In the genomic region with DNA sequence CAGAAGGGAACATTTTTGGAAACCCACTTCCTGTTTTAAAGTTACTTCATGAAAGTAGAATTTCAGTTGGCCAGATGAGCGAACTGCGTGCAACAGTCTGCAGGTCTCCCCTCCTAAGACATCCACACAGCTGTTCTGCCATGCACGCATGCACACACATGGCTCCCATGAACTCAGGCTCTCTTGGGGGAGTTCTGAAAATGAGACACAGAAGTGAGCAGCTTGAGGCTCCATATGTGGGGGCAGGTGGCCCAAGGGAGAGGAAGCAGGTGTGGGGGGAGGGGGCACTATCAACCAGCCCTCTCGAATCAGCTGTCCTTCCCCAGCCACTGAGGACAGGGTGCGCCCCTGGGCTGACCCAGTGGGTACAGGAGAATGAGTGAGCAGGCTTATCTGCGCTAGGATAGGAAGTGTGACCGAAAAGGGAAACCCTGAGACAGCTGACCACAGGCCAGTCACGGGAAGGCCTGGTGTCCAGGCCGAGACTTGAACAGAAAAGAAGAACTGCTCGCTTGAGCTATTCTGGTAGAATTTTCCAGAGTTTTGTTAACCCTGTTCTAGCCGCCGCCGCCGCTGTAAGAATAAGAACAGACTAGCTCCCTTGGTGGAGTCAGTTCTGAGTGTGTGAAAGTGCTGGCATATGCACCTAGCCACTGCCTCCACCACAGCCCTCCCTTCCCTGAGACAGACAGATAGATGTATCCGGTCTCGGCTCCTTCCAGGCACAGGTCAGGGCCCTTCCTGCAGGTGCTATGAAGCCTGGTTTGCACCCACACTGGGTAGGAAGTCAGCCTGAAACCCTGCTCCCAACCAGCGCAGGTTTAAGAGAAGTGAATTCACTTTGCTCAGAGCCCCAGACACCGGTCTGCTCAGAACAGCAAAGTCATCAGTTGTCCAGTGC, we compare ENCODE assay signal across 8 mouse cellular contexts. TPM values are rescaled to one million over a fixed set of nuclear protein-coding genes. Genes with fewer than 3 reads are reported as not detected.
DNase-seq lines count a peak whose midpoint lies in the region; ATAC-seq and TF ChIP-seq lines count a peak whose summit lies in the region.

No protein-coding gene starts in this region.

- H3K9me3 ChIP-seq in liver, embryonic 11.5 days (ENCODE audit: control insufficient read depth, low read length), result no peaks in the 10 kb centered on the region
- H3K9me3 ChIP-seq in kidney, embryonic 14.5 days (ENCODE audit: control insufficient read depth, low read length), result no peaks in the 10 kb centered on the region

- H3K27me3 ChIP-seq in testis, adult 2 months (ENCODE audit: control insufficient read depth, insufficient read depth, low read length), result no peaks in the 10 kb centered on the region
- no peaks in the 10 kb centered on the region for H3K27me3 ChIP-seq in heart, adult 2 months (ENCODE audit: control insufficient read depth, insufficient read depth, low read length)
- H3K27me3 ChIP-seq in liver, embryonic 11.5 days (replicated peaks; ENCODE audit: control insufficient read depth, insufficient read depth, low read length), result no peaks in the 10 kb centered on the region
- H3K27me3 ChIP-seq in small intestine, adult 2 months (ENCODE audit: control insufficient read depth, insufficient read depth, low read length), result no peaks in the 10 kb centered on the region
- H3K27me3 ChIP-seq in kidney, embryonic 14.5 days (ENCODE audit: control insufficient read depth, insufficient read depth, low read length), result no peaks in the 10 kb centered on the region

- no peaks in the 10 kb centered on the region for H3K36me3 ChIP-seq in testis, adult 2 months (ENCODE audit: control insufficient read depth, insufficient read depth, low read length)
- H3K36me3 ChIP-seq in heart, adult 2 months (ENCODE audit: control insufficient read depth, insufficient read depth, low read length), result no peaks in the 10 kb centered on the region
- H3K36me3 ChIP-seq in liver, embryonic 11.5 days (ENCODE audit: control insufficient read depth, insufficient read depth, low read length), result 0 out of 2 replicates have a peak, but pooled peaks cover 5% of the 10 kb centered on the region
- H3K36me3 ChIP-seq in small intestine, adult 2 months (ENCODE audit: control insufficient read depth, insufficient read depth, low read length), result no peaks in the 10 kb centered on the region
- no peaks in the 10 kb centered on the region for H3K36me3 ChIP-seq in kidney, embryonic 14.5 days (ENCODE audit: control insufficient read depth, insufficient read depth, low read length)

- no peak for TF ChIP-seq CTCF in testis, adult 2 months (IDR thresholded peaks at IDR 0.05; ENCODE audit: control insufficient read depth, insufficient read depth, insufficient replicate concordance, low read depth, low read length)
- no peak for TF ChIP-seq CTCF in heart, adult 2 months (IDR thresholded peaks at IDR 0.05)
- TF ChIP-seq CTCF in small intestine, adult 2 months (IDR thresholded peaks at IDR 0.05; ENCODE audit: extremely low read depth, insufficient read length, insufficient replicate concordance, low read depth, low read length), result no peak

- TF ChIP-seq POLR2A in testis, adult 2 months (IDR thresholded peaks at IDR 0.05; ENCODE audit: control insufficient read depth, low read depth, low read length), result no peak
- TF ChIP-seq POLR2A in heart, adult 2 months (IDR thresholded peaks at IDR 0.05; ENCODE audit: insufficient read depth, low read depth, low read length), result no peak
- no peak for TF ChIP-seq POLR2A in small intestine, adult 2 months (IDR thresholded peaks at IDR 0.05; ENCODE audit: low read depth, low read length)

- no peak for TF ChIP-seq EP300 in heart, adult 2 months (IDR thresholded peaks at IDR 0.05; ENCODE audit: insufficient read depth, low read depth, low read length)

- H3K4me1 ChIP-seq in testis, adult 2 months (ENCODE audit: control insufficient read depth, insufficient read depth, low read length), result peaks cover 11% of the 10 kb centered on the region
- peaks cover 4% of the 10 kb centered on the region for H3K4me1 ChIP-seq in heart, adult 2 months (ENCODE audit: control insufficient read depth, insufficient read depth, low read length)
- peaks cover 63% of the 10 kb centered on the region for H3K4me1 ChIP-seq in liver, embryonic 11.5 days (replicated peaks; ENCODE audit: control insufficient read depth, insufficient read depth, low read length)
- H3K4me1 ChIP-seq in small intestine, adult 2 months (ENCODE audit: control insufficient read depth, insufficient read depth, insufficient read length, low read length), result peaks cover 8% of the 10 kb centered on the region
- peaks cover 13% of the 10 kb centered on the region for H3K4me1 ChIP-seq in kidney, embryonic 14.5 days (ENCODE audit: control insufficient read depth, insufficient read depth, low read length)

- peak overlapping the region; percentile 54 for H3K4me2 ChIP-seq in liver, embryonic 11.5 days
- H3K4me2 ChIP-seq in kidney, embryonic 14.5 days (replicated peaks; ENCODE audit: low read depth, low read length), result no peak overlapping the region

- 52% methylated on average over 18 of the region's 18 CpGs for WGBS in heart, adult 2 months
- WGBS in liver, embryonic 11.5 days, result 26% methylated on average over 18 of the region's 18 CpGs
- WGBS in small intestine, adult 2 months, result 75% methylated on average over 18 of the region's 18 CpGs
- WGBS in kidney, embryonic 14.5 days, result 75% methylated on average over 18 of the region's 18 CpGs

- intact Hi-C loops in heart, adult 2 months (cut with DNase I), result no loop called here

- 0 out of 2 replicates have a peak overlapping the region, but pooled peaks have one; percentile 6 for H3K27ac ChIP-seq in testis, adult 2 months (ENCODE audit: control insufficient read depth, insufficient read depth, low read depth, low read length)
- peak overlapping the region; percentile 0; the same call in 1 of the 2 replicates for H3K27ac ChIP-seq in heart, adult 2 months
- H3K27ac ChIP-seq in liver, embryonic 11.5 days (ENCODE audit: low read depth, low read length), result peak overlapping the region; percentile 74
- H3K27ac ChIP-seq in small intestine, adult 2 months (ENCODE audit: insufficient read depth, low read depth, low read length), result peak overlapping the region; percentile 68
- H3K27ac ChIP-seq in kidney, embryonic 14.5 days (ENCODE audit: low read depth, low read length), result no peak overlapping the region

- DNase-seq in testis, postnatal 10 days (ENCODE audit: low spot score), result no peak
- peak; percentile 44 to 74 for DNase-seq in heart, adult 2 months
- no peak for DNase-seq in liver, embryonic 11.5 days (ENCODE audit: low spot score)
- DNase-seq in Muller cell, postnatal 12 days (ENCODE audit: inconsistent ontology term), result no peak
- no peak for DNase-seq in urinary bladder, postnatal 4 days (ENCODE audit: low spot score in 2 of 2)

- no peak overlapping the region for H3K9ac ChIP-seq in heart, adult 2 months (ENCODE audit: low read depth, low read length)
- H3K9ac ChIP-seq in liver, embryonic 11.5 days (ENCODE audit: low read depth, low read length), result peak overlapping the region; percentile 51
- H3K9ac ChIP-seq in kidney, embryonic 14.5 days (ENCODE audit: low read depth, low read length), result no peak overlapping the region

- H3K4me3 ChIP-seq in testis, adult 2 months (ENCODE audit: control insufficient read depth, low read depth, low read length), result no peak overlapping the region
- no peak overlapping the region for H3K4me3 ChIP-seq in heart, adult 2 months
- no peak overlapping the region for H3K4me3 ChIP-seq in liver, embryonic 11.5 days (ENCODE audit: low read depth, low read length)
- no peak overlapping the region for H3K4me3 ChIP-seq in small intestine, adult 2 months (ENCODE audit: low read depth, low read length)
- no peak overlapping the region for H3K4me3 ChIP-seq in kidney, embryonic 14.5 days (ENCODE audit: low read length)

- peak; percentile 62 for ATAC-seq in liver, embryonic 11.5 days (replicated peaks; ENCODE audit: low FRiP score)
- ATAC-seq in kidney, embryonic 14.5 days (ENCODE audit: low FRiP score, low TSS enrichment), result no peak; the same call in 1 of the 2 replicates

- no peaks in the 10 kb centered on the region for H3K79me2 ChIP-seq in heart, adult 2 months (replicated peaks; ENCODE audit: control insufficient read depth, insufficient read depth, low read length)

RNA-seq across cellular contexts. Expression of gene Rgs10, which starts 26.2 kb away (rescaled TPM):
- 46.7 and 50.4 TPM in 2 replicates for polyA plus RNA-seq in testis, adult 2 months (2012; rRNA removed)
- 10 to 100 TPM in 1 of 2 experiments, 1 to 10 TPM in 1; 9.8 to 14.3 TPM for total RNA-seq in heart, adult 2 months (2021)
- polyA plus RNA-seq in heart, adult 2 months (2012; rRNA removed), result 4.8 and 5.0 TPM in 2 replicates
- 88.1 and 88.2 TPM in 2 replicates for polyA plus RNA-seq in liver, embryonic 11.5 days (2014; fragmentation: Nextera tagmentation; extraction: Ambion mirVana)
- polyA plus RNA-seq in small intestine, adult 2 months (2012; rRNA removed), result 3.4 and 9.0 TPM in 2 replicates
- polyA plus RNA-seq in kidney, embryonic 14.5 days (2014; fragmentation: Nextera tagmentation; extraction: Ambion mirVana), result 7.6 and 8.7 TPM in 2 replicates

Comparison
In these comparisons a context has a peak if more than half of its experiments do, and no peak if none do; other contexts are left out.
1. DNase-seq: peak in heart, adult 2 months (2 of 2); none in testis, postnatal 10 days (single experiment), liver, embryonic 11.5 days (single experiment), Muller cell, postnatal 12 days (single experiment) and urinary bladder, postnatal 4 days (0 of 2).